Mouse (Mus musculus) kidney, embryonic 15.5 days (tissue): ENCODE data around the gene Zfp580. TPM values are rescaled to one million over a fixed set of nuclear protein-coding genes. Genes with fewer than 3 reads are reported as not detected.
"Not testable (repeated sequence)": the region's sequence is repeated elsewhere in the genome, so short reads cannot be mapped to it uniquely, and the experiment has no call there.

ENCODE experiments used
- ATAC-seq: fragments of 200-750 bp; cut with Nextera tagmentation; replicated peaks from 2 replicates; pipeline ENCODE4 v1.8.0; 2017; ENCODE audit warnings: moderate TSS enrichment; ENCODE audit not compliant: low FRiP score
- H3K27ac ChIP-seq: fragments of 300-500 bp; sonication (generic); 2 replicates; pipeline ENCODE4 v1.5.1; 2015; ENCODE audit warnings: mild to moderate bottlenecking, inconsistent platforms
- H3K27me3 ChIP-seq: fragments of 300-500 bp; sonication (generic); 2 replicates; pipeline ENCODE4 v1.6.1; 2015; ENCODE audit warnings: inconsistent platforms
- H3K36me3 ChIP-seq: fragments of 300-500 bp; sonication (generic); 2 replicates; pipeline ENCODE4 v1.6.1; 2015; ENCODE audit warnings: inconsistent platforms
- H3K4me1 ChIP-seq: fragments of 300-500 bp; sonication (generic); 2 replicates; pipeline ENCODE4 v1.6.1; 2015; ENCODE audit warnings: inconsistent platforms
- H3K4me2 ChIP-seq: fragments of 300-500 bp; sonication (generic); 2 replicates; pipeline ENCODE4 v1.6.1; 2015; ENCODE audit warnings: moderate library complexity, mild to moderate bottlenecking, inconsistent platforms
- H3K4me3 ChIP-seq: fragments of 300-500 bp; sonication (generic); replicated peaks from 2 replicates; pipeline ENCODE4 v1.5.1; 2015; ENCODE audit warnings: mild to moderate bottlenecking, inconsistent platforms
- H3K9ac ChIP-seq: fragments of 300-500 bp; sonication (generic); 2 replicates; pipeline ENCODE4 v1.6.1; 2015; ENCODE audit warnings: mild to moderate bottlenecking, inconsistent platforms
- H3K9me3 ChIP-seq: fragments of 300-500 bp; sonication (generic); replicated peaks from 2 replicates; pipeline ENCODE4 v1.6.1; 2016; ENCODE audit warnings: inconsistent platforms
- WGBS: fragments of 180-500 bp; shearing (Covaris S2); methylation state at CpG from one replicate; pipeline ENCODE4 v1.1.7; 2015; ENCODE audit warnings: mixed read lengths; 5-methylcytosine and 5-hydroxymethylcytosine counted together
- polyA plus RNA-seq: library from polyadenylated mRNA; unstranded; fragments of >200 nt; fragmentation: Nextera tagmentation; extraction: Ambion mirVana; gene quantifications from 2 replicates; pipeline ENCODE4 v1.2.1, GENCODE M21; 2015

Zfp580 gene
- polyA plus RNA-seq, result 36.2 and 41.0 TPM in 2 replicates

GRCm38 (mm10) chr7:5051193-5052192 lies at the start of gene Zfp580:
Gene Zfp580 (plus strand): TSS chr7:5051538.
- peak; percentile 82 for ATAC-seq
- peaks cover 45% of the 10 kb centered on the region for H3K4me1 ChIP-seq
- no peaks in the 10 kb centered on the region for H3K9me3 ChIP-seq
- H3K4me2 ChIP-seq, result peak within 1 kb of the TSS; percentile 87
- H3K36me3 ChIP-seq, result no peaks in the 10 kb centered on the region
- peak within 1 kb of the TSS; percentile 71 for H3K9ac ChIP-seq
- peak within 1 kb of the TSS; percentile 64 for H3K4me3 ChIP-seq
- H3K27me3 ChIP-seq, result peaks cover 47% of the 10 kb centered on the region
- WGBS, result 1% methylated on average over 65 of the region's 65 CpGs
- peak within 1 kb of the TSS; percentile 84 for H3K27ac ChIP-seq

- not testable (repeated sequence) for H3K27ac ChIP-seq, H3K4me3 ChIP-seq, H3K9ac ChIP-seq, H3K27me3 ChIP-seq, H3K4me2 ChIP-seq, H3K9me3 ChIP-seq, H3K4me1 ChIP-seq, ATAC-seq
- peaks cover 14% of the 10 kb centered on the region for H3K36me3 ChIP-seq
- WGBS, result 69% methylated on average over 8 of the region's 8 CpGs
These were observed 48.5 kb upstream of the Zfp580 start for GRCm38 (mm10) chr7:5002876-5003275.

GRCm38 (mm10) chr7:5008229-5008628 lies 43.1 kb upstream of the Zfp580 start:
- H3K9me3 ChIP-seq, result no peaks in the 10 kb centered on the region
- WGBS, result 97% methylated on average over 26 of the region's 26 CpGs

GRCm38 (mm10) chr7:5012681-5013513 lies 38.4 kb upstream of the Zfp580 start:
- H3K4me2 ChIP-seq, result peak overlapping the region; percentile 64
- H3K9ac ChIP-seq, result no peak overlapping the region
- no peak for ATAC-seq
- H3K4me3 ChIP-seq, result peak overlapping the region; percentile 76
- 91% methylated on average over 27 of the region's 27 CpGs for WGBS
- H3K4me1 ChIP-seq, result peaks cover 15% of the 10 kb centered on the region
- H3K9me3 ChIP-seq, result no peaks in the 10 kb centered on the region
- no peak overlapping the region for H3K27ac ChIP-seq
- no peaks in the 10 kb centered on the region for H3K27me3 ChIP-seq
- peaks cover 63% of the 10 kb centered on the region for H3K36me3 ChIP-seq

More at GRCm38 (mm10) chr7:5008229-5008628, 43.1 kb upstream of the Zfp580 start:
- no peak for ATAC-seq
- no peak overlapping the region for H3K4me2 ChIP-seq
- H3K27ac ChIP-seq, result no peak overlapping the region
- H3K4me3 ChIP-seq, result no peak overlapping the region
- H3K27me3 ChIP-seq, result no peaks in the 10 kb centered on the region
- H3K4me1 ChIP-seq, result peaks cover 3% of the 10 kb centered on the region; the same call in 1 of the 2 replicates
- peaks cover 66% of the 10 kb centered on the region for H3K36me3 ChIP-seq
- H3K9ac ChIP-seq, result no peak overlapping the region

- ATAC-seq, result peak; percentile 82
- Histone ChIP-seq H3K9me3 (no peaks in the 10 kb centered on the region), H3K36me3 (peaks cover 51% of the 10 kb centered on the region), H3K4me2 (peak within 1 kb of the TSS; percentile 64), H3K9ac (peak within 1 kb of the TSS; percentile 88), H3K4me3 (peak within 1 kb of the TSS; percentile 76), H3K27me3 (no peaks in the 10 kb centered on the region), H3K27ac (peak within 1 kb of the TSS; percentile 99), H3K4me1 (peaks cover 25% of the 10 kb centered on the region)
- WGBS, result 0% methylated on average over 42 of the region's 42 CpGs
These were observed 36.9 kb upstream of the Zfp580 start, which contains the start of the genes Zfp524 and Fiz1 for GRCm38 (mm10) chr7:5014251-5015117. Gene Zfp524 (plus strand): TSS chr7:5014415. Gene Fiz1 (minus strand): TSS chr7:5014697.

GRCm38 (mm10) chr7:5015118-5016001 lies 36.0 kb upstream of the Zfp580 start, which contains the start of gene Gm44973:
Gene Gm44973 (plus strand): TSS chr7:5015496.
- peak within 1 kb of the TSS; percentile 64 for H3K4me2 ChIP-seq
- WGBS, result under 1% methylated on average over 67 of the region's 76 CpGs
- peak; percentile 82 for ATAC-seq
- peak within 1 kb of the TSS; percentile 76 for H3K4me3 ChIP-seq
- no peaks in the 10 kb centered on the region for H3K27me3 ChIP-seq
- peaks cover 42% of the 10 kb centered on the region for H3K36me3 ChIP-seq
- H3K9ac ChIP-seq, result peak within 1 kb of the TSS; percentile 88
- H3K4me1 ChIP-seq, result peaks cover 27% of the 10 kb centered on the region
- H3K9me3 ChIP-seq, result no peaks in the 10 kb centered on the region
- peak within 1 kb of the TSS; percentile 99 for H3K27ac ChIP-seq

GRCm38 (mm10) chr7:5016057-5016456 lies 35.3 kb upstream of the Zfp580 start:
- Histone ChIP-seq H3K27ac (peak overlapping the region; percentile 99), H3K4me3 (peak overlapping the region; percentile 76), H3K9ac (peak overlapping the region; percentile 64), H3K36me3 (peaks cover 35% of the 10 kb centered on the region), H3K9me3 (no peaks in the 10 kb centered on the region), H3K4me2 (peak overlapping the region; percentile 64), H3K4me1 (peaks cover 30% of the 10 kb centered on the region), H3K27me3 (no peaks in the 10 kb centered on the region)
- ATAC-seq, result no peak
- 48% methylated on average over 3 of the region's 3 CpGs for WGBS

GRCm38 (mm10) chr7:5016920-5017319 lies 34.4 kb upstream of the Zfp580 start:
- 94% methylated on average over 2 of the region's 2 CpGs for WGBS
- Histone ChIP-seq H3K9me3 (no peaks in the 10 kb centered on the region), H3K4me3 (no peak overlapping the region), H3K36me3 (peaks cover 30% of the 10 kb centered on the region), H3K4me1 (peaks cover 37% of the 10 kb centered on the region), H3K4me2 (no peak overlapping the region), H3K27me3 (no peaks in the 10 kb centered on the region), H3K27ac (no peak overlapping the region), H3K9ac (no peak overlapping the region)
- no peak for ATAC-seq

GRCm38 (mm10) chr7:5017352-5017751 lies 34.0 kb upstream of the Zfp580 start:
- no peak overlapping the region for H3K4me3 ChIP-seq
- H3K9ac ChIP-seq, result no peak overlapping the region
- 90% methylated on average over 16 of the region's 16 CpGs for whole genome bisulfite sequencing
- peaks cover 30% of the 10 kb centered on the region for H3K36me3 ChIP-seq
- no peaks in the 10 kb centered on the region for H3K9me3 ChIP-seq
- H3K4me2 ChIP-seq, result no peak overlapping the region
- no peak for ATAC-seq
- no peaks in the 10 kb centered on the region for H3K27me3 ChIP-seq
- H3K27ac ChIP-seq, result no peak overlapping the region
- peaks cover 37% of the 10 kb centered on the region for H3K4me1 ChIP-seq

- H3K9me3 ChIP-seq, result no peaks in the 10 kb centered on the region
- H3K27me3 ChIP-seq, result no peaks in the 10 kb centered on the region
- H3K27ac ChIP-seq, result no peak overlapping the region
- no peak overlapping the region for H3K4me3 ChIP-seq
- 97% methylated on average over 21 of the region's 21 CpGs for WGBS
- no peak overlapping the region for H3K4me2 ChIP-seq
- ATAC-seq, result no peak
- peaks cover 30% of the 10 kb centered on the region for H3K36me3 ChIP-seq
- no peak overlapping the region for H3K9ac ChIP-seq
- peaks cover 37% of the 10 kb centered on the region for H3K4me1 ChIP-seq
These were observed 33.4 kb upstream of the Zfp580 start for GRCm38 (mm10) chr7:5017931-5018330.
